Mouse (Mus musculus) lung, embryonic 15.5 days (tissue): Measurements from ENCODE around the gene Btn1a1. TPM values are rescaled to one million over a fixed set of nuclear protein-coding genes. Genes with fewer than 3 reads are reported as not detected.

Source experiments
- ATAC-seq: fragments of 200-750 bp; cut with Nextera tagmentation; 2 replicates; pipeline ENCODE4 v1.8.0; 2017; ENCODE audit warnings: moderate number of reproducible peaks, borderline replicate concordance; ENCODE audit not compliant: low FRiP score, low TSS enrichment; ENCODE audit errors: extremely low read depth
- H3K27ac ChIP-seq: fragments of 300-500 bp; sonication (generic); 2 replicates; pipeline ENCODE4 v1.5.1; 2015; ENCODE audit warnings: moderate library complexity, mild to moderate bottlenecking, inconsistent platforms
- H3K27me3 ChIP-seq: fragments of 300-500 bp; sonication (generic); 2 replicates; pipeline ENCODE4 v1.6.1; 2015; ENCODE audit warnings: inconsistent platforms
- H3K36me3 ChIP-seq: fragments of 300-500 bp; sonication (generic); 2 replicates; pipeline ENCODE4 v1.6.1; 2015; ENCODE audit warnings: inconsistent platforms
- H3K4me1 ChIP-seq: fragments of 300-500 bp; sonication (generic); 2 replicates; pipeline ENCODE4 v1.6.1; 2015; ENCODE audit warnings: inconsistent platforms
- H3K4me2 ChIP-seq: fragments of 300-500 bp; sonication (generic); 2 replicates; pipeline ENCODE4 v1.6.1; 2015; ENCODE audit warnings: inconsistent platforms, mild to moderate bottlenecking, moderate library complexity
- H3K4me3 ChIP-seq: fragments of 300-500 bp; sonication (generic); 2 replicates; pipeline ENCODE4 v1.5.1; 2015; ENCODE audit warnings: mild to moderate bottlenecking, inconsistent platforms
- H3K9ac ChIP-seq: fragments of 300-500 bp; sonication (generic); 2 replicates; pipeline ENCODE4 v1.6.1; 2015; ENCODE audit warnings: inconsistent platforms
- H3K9me3 ChIP-seq: fragments of 300-500 bp; sonication (generic); 2 replicates; pipeline ENCODE4 v1.6.1; 2016; ENCODE audit warnings: inconsistent platforms
- WGBS: fragments of 180-500 bp; shearing (Covaris S2); methylation state at CpG from one replicate; pipeline ENCODE4 v1.1.7; 2015; 5-methylcytosine and 5-hydroxymethylcytosine counted together
- polyA plus RNA-seq: library from polyadenylated mRNA; unstranded; fragments of >200 nt; fragmentation: Nextera tagmentation; extraction: Ambion mirVana; gene quantifications from 2 replicates; pipeline ENCODE4 v1.2.1, GENCODE M21; 2015

Btn1a1 gene
- polyA plus RNA-seq, 1 experiment from 2014 or later: 0.14 TPM

- 1% methylated on average over 12 of the region's 12 CpGs for WGBS
- H3K4me3 ChIP-seq: peak overlapping the region; percentile 48
- H3K9me3 ChIP-seq: no peaks in the 10 kb centered on the region
- H3K4me1 ChIP-seq: peaks cover 19% of the 10 kb centered on the region
- peak overlapping the region; percentile 74 for H3K4me2 ChIP-seq
- H3K27ac ChIP-seq: 0 out of 2 replicates have a peak overlapping the region, but pooled peaks have one; percentile 1
- H3K9ac ChIP-seq: peak overlapping the region; percentile 41
- ATAC-seq: no peak
- no peaks in the 10 kb centered on the region for H3K36me3 ChIP-seq
- no peaks in the 10 kb centered on the region for H3K27me3 ChIP-seq
These were observed 30.0 kb downstream of the Btn1a1 start for GRCm38 (mm10) chr13:23435676-23436075.

GRCm38 (mm10) chr13:23435241-23435640 lies 30.5 kb downstream of the Btn1a1 start:
- Histone ChIP-seq H3K4me3 (peak overlapping the region; percentile 48), H3K27ac (no peak overlapping the region), H3K4me1 (peaks cover 19% of the 10 kb centered on the region), H3K9ac (peak overlapping the region; percentile 19; the same call in 1 of the 2 replicates), H3K4me2 (peak overlapping the region; percentile 74), H3K27me3 (no peaks in the 10 kb centered on the region), H3K9me3 (no peaks in the 10 kb centered on the region), H3K36me3 (no peaks in the 10 kb centered on the region)
- WGBS: 16% methylated on average over 4 of the region's 4 CpGs
- no peak for ATAC-seq

GRCm38 (mm10) chr13:23434426-23434825 lies 31.3 kb downstream of the Btn1a1 start:
- WGBS: 18% methylated on average over 7 of the region's 7 CpGs
- H3K4me1 ChIP-seq: peaks cover 23% of the 10 kb centered on the region
- peak overlapping the region; percentile 19; the same call in 1 of the 2 replicates for H3K9ac ChIP-seq
- H3K36me3 ChIP-seq: no peaks in the 10 kb centered on the region
- no peaks in the 10 kb centered on the region for H3K9me3 ChIP-seq
- H3K4me3 ChIP-seq: peak overlapping the region; percentile 13; the same call in 1 of the 2 replicates
- no peak overlapping the region; the same call in 1 of the 2 replicates for H3K27ac ChIP-seq
- no peak for ATAC-seq
- no peaks in the 10 kb centered on the region for H3K27me3 ChIP-seq
- H3K4me2 ChIP-seq: peak overlapping the region; percentile 34

- H3K9ac ChIP-seq: no peak overlapping the region
- no peak overlapping the region for H3K27ac ChIP-seq
- ATAC-seq: no peak
- H3K27me3 ChIP-seq: no peaks in the 10 kb centered on the region
- 0 out of 2 replicates have a peak overlapping the region, but pooled peaks have one; percentile 8 for H3K4me3 ChIP-seq
- peak overlapping the region; percentile 60; the same call in 1 of the 2 replicates for H3K4me2 ChIP-seq
- peaks cover 26% of the 10 kb centered on the region for H3K4me1 ChIP-seq
- no peaks in the 10 kb centered on the region for H3K9me3 ChIP-seq
- WGBS: 59% methylated on average over 5 of the region's 5 CpGs
- no peaks in the 10 kb centered on the region for H3K36me3 ChIP-seq
These were observed 31.9 kb downstream of the Btn1a1 start for GRCm38 (mm10) chr13:23433801-23434200.

- 7% methylated on average over 5 of the region's 5 CpGs for WGBS
- peak overlapping the region; percentile 30 for H3K9ac ChIP-seq
- no peak for ATAC-seq
These were observed 32.5 kb downstream of the Btn1a1 start for GRCm38 (mm10) chr13:23433206-23433605.

GRCm38 (mm10) chr13:23432562-23433201 lies 33.0 kb downstream of the Btn1a1 start:
- no peaks in the 10 kb centered on the region for H3K36me3 ChIP-seq
- peak overlapping the region; percentile 36; the same call in 1 of the 2 replicates for H3K9ac ChIP-seq
- peak overlapping the region; percentile 94 for H3K27ac ChIP-seq
- WGBS: under 1% methylated on average over 28 of the region's 28 CpGs
- peak; percentile 91 for ATAC-seq
- H3K27me3 ChIP-seq: no peaks in the 10 kb centered on the region
- H3K4me1 ChIP-seq: peaks cover 26% of the 10 kb centered on the region
- H3K4me2 ChIP-seq: peak overlapping the region; percentile 60
- no peaks in the 10 kb centered on the region for H3K9me3 ChIP-seq
- peak overlapping the region; percentile 54 for H3K4me3 ChIP-seq

More at GRCm38 (mm10) chr13:23433206-23433605, 32.5 kb downstream of the Btn1a1 start:
- Histone ChIP-seq H3K36me3 (no peaks in the 10 kb centered on the region), H3K27me3 (no peaks in the 10 kb centered on the region), H3K27ac (peak overlapping the region; percentile 94), H3K4me1 (peaks cover 26% of the 10 kb centered on the region), H3K9me3 (no peaks in the 10 kb centered on the region), H3K4me2 (peak overlapping the region; percentile 60), H3K4me3 (peak overlapping the region; percentile 54)

GRCm38 (mm10) chr13:23431351-23431771 lies 34.3 kb downstream of the Btn1a1 start:
- Histone ChIP-seq H3K4me1 (peaks cover 34% of the 10 kb centered on the region), H3K27me3 (no peaks in the 10 kb centered on the region), H3K9me3 (no peaks in the 10 kb centered on the region), H3K27ac (peak overlapping the region; percentile 94), H3K4me2 (peak overlapping the region; percentile 60), H3K4me3 (peak overlapping the region; percentile 54), H3K36me3 (no peaks in the 10 kb centered on the region), H3K9ac (peak overlapping the region; percentile 36)
- under 1% methylated on average over 15 of the region's 15 CpGs for WGBS
- ATAC-seq: peak; percentile 79

GRCm38 (mm10) chr13:23430734-23431133 lies 35.0 kb downstream of the Btn1a1 start:
- H3K4me1 ChIP-seq: peaks cover 37% of the 10 kb centered on the region
- peak overlapping the region; percentile 94 for H3K27ac ChIP-seq
- H3K4me3 ChIP-seq: peak overlapping the region; percentile 54
- under 1% methylated on average over 17 of the region's 17 CpGs for WGBS
- peak overlapping the region; percentile 60 for H3K4me2 ChIP-seq
- ATAC-seq: peak; percentile 66; the same call in 1 of the 2 replicates
- no peaks in the 10 kb centered on the region for H3K9me3 ChIP-seq
- peak overlapping the region; percentile 58 for H3K9ac ChIP-seq
- H3K36me3 ChIP-seq: no peaks in the 10 kb centered on the region
- no peaks in the 10 kb centered on the region for H3K27me3 ChIP-seq

- 24% methylated on average over 10 of the region's 10 CpGs for whole genome bisulfite sequencing
- no peaks in the 10 kb centered on the region for H3K36me3 ChIP-seq
- H3K9ac ChIP-seq: peak overlapping the region; percentile 58
- H3K9me3 ChIP-seq: no peaks in the 10 kb centered on the region
- H3K4me3 ChIP-seq: peak overlapping the region; percentile 54
- peak overlapping the region; percentile 60 for H3K4me2 ChIP-seq
- no peaks in the 10 kb centered on the region for H3K27me3 ChIP-seq
- H3K27ac ChIP-seq: peak overlapping the region; percentile 94
- peaks cover 37% of the 10 kb centered on the region for H3K4me1 ChIP-seq
- ATAC-seq: no peak
These were observed 35.8 kb downstream of the Btn1a1 start for GRCm38 (mm10) chr13:23429771-23430380.

GRCm38 (mm10) chr13:23428166-23428993 lies 37.3 kb downstream of the Btn1a1 start:
- no peak overlapping the region for H3K27ac ChIP-seq
- WGBS: 56% methylated on average over 16 of the region's 16 CpGs
- no peaks in the 10 kb centered on the region for H3K27me3 ChIP-seq
- H3K4me1 ChIP-seq: peaks cover 33% of the 10 kb centered on the region
- ATAC-seq: no peak
- no peaks in the 10 kb centered on the region for H3K36me3 ChIP-seq
- H3K4me2 ChIP-seq: no peak overlapping the region
- H3K9ac ChIP-seq: no peak overlapping the region
- H3K9me3 ChIP-seq: no peaks in the 10 kb centered on the region
- H3K4me3 ChIP-seq: no peak overlapping the region

- 43% methylated on average over 10 of the region's 10 CpGs for WGBS
- ATAC-seq: no peak
These were observed 38.2 kb downstream of the Btn1a1 start for GRCm38 (mm10) chr13:23427401-23427910.

More at GRCm38 (mm10) chr13:23427401-23427910, 38.2 kb downstream of the Btn1a1 start:
- Histone ChIP-seq H3K4me1 (peaks cover 36% of the 10 kb centered on the region), H3K9me3 (no peaks in the 10 kb centered on the region), H3K4me3 (no peak overlapping the region), H3K36me3 (0 out of 2 replicates have a peak, but pooled peaks cover under 1% of the 10 kb centered on the region), H3K27me3 (no peaks in the 10 kb centered on the region), H3K27ac (no peak overlapping the region), H3K4me2 (no peak overlapping the region), H3K9ac (no peak overlapping the region)
